Mouse (Mus musculus): ENCODE measurements around the gene Ctsh. TPM values are rescaled to one million over a fixed set of nuclear protein-coding genes. Genes with fewer than 3 reads are reported as not detected.

The Ctsh gene
- polyA plus RNA-seq (2011; ENCODE audit: insufficient read depth, insufficient read length, low read depth, missing spikeins), result 3.1 and 4.9 TPM in 2 replicates

- H3K4me1 ChIP-seq (ENCODE audit: control insufficient read depth, insufficient read depth, low read length), result no peaks in the 10 kb centered on the region
- H3K27ac ChIP-seq (ENCODE audit: insufficient read depth, low read length), result no peak within 1 kb of the TSS
- peak within 1 kb of the TSS; percentile 65 for H3K9ac ChIP-seq (ENCODE audit: low read depth, poor library complexity, severe bottlenecking)
- TF ChIP-seq CTCF (IDR thresholded peaks at IDR 0.05; ENCODE audit: low read depth, low read length) (no peak), EP300 (IDR thresholded peaks at IDR 0.05; ENCODE audit: insufficient read depth, low read depth, low read length) (no peak), POLR2A (IDR thresholded peaks at IDR 0.05; ENCODE audit: insufficient read depth, low read length) (no peak)
- no peaks in the 10 kb centered on the region for H3K9me3 ChIP-seq (replicated peaks; ENCODE audit: control insufficient read depth, insufficient read depth, low read length, poor library complexity, severe bottlenecking)
- H3K36me3 ChIP-seq (ENCODE audit: control insufficient read depth, insufficient read depth, low read length, poor library complexity, severe bottlenecking), result no peaks in the 10 kb centered on the region
- peak within 1 kb of the TSS; percentile 67 for H3K4me3 ChIP-seq (ENCODE audit: low read depth, low read length)
- H3K27me3 ChIP-seq (ENCODE audit: control insufficient read depth, insufficient read depth, low read length, poor library complexity, severe bottlenecking), result peaks cover 1% of the 10 kb centered on the region; the same call in 1 of the 2 replicates
Observed at GRCm38 (mm10) chr9:90053852-90054251, at the start of gene Ctsh. Ctsh (plus strand) TSS chr9:90054152.

GRCm38 (mm10) chr9:90006432-90006831 lies 47.5 kb upstream of the Ctsh start:
- Histone ChIP-seq H3K36me3 (ENCODE audit: control insufficient read depth, insufficient read depth, low read length, poor library complexity, severe bottlenecking) (no peaks in the 10 kb centered on the region), H3K9me3 (replicated peaks; ENCODE audit: control insufficient read depth, insufficient read depth, low read length, poor library complexity, severe bottlenecking) (no peaks in the 10 kb centered on the region), H3K4me3 (ENCODE audit: low read depth, low read length) (no peak overlapping the region), H3K9ac (ENCODE audit: low read depth, poor library complexity, severe bottlenecking) (no peak overlapping the region), H3K27ac (ENCODE audit: insufficient read depth, low read length) (no peak overlapping the region), H3K27me3 (ENCODE audit: control insufficient read depth, insufficient read depth, low read length, poor library complexity, severe bottlenecking) (no peaks in the 10 kb centered on the region), H3K4me1 (ENCODE audit: control insufficient read depth, insufficient read depth, low read length) (no peaks in the 10 kb centered on the region)
- TF ChIP-seq EP300 (IDR thresholded peaks at IDR 0.05; ENCODE audit: insufficient read depth, low read depth, low read length) (no peak), CTCF (IDR thresholded peaks at IDR 0.05; ENCODE audit: low read depth, low read length) (no peak), POLR2A (IDR thresholded peaks at IDR 0.05; ENCODE audit: insufficient read depth, low read length) (no peak)

GRCm38 (mm10) chr9:90007094-90007493 lies 46.9 kb upstream of the Ctsh start:
- H3K27ac ChIP-seq (ENCODE audit: insufficient read depth, low read length), result no peak overlapping the region
- no peak for TF ChIP-seq EP300 (IDR thresholded peaks at IDR 0.05; ENCODE audit: insufficient read depth, low read depth, low read length)
- TF ChIP-seq CTCF (IDR thresholded peaks at IDR 0.05; ENCODE audit: low read depth, low read length), result no peak
- TF ChIP-seq POLR2A (IDR thresholded peaks at IDR 0.05; ENCODE audit: insufficient read depth, low read length), result no peak
- no peaks in the 10 kb centered on the region for H3K9me3 ChIP-seq (replicated peaks; ENCODE audit: control insufficient read depth, insufficient read depth, low read length, poor library complexity, severe bottlenecking)
- H3K4me1 ChIP-seq (ENCODE audit: control insufficient read depth, insufficient read depth, low read length), result no peaks in the 10 kb centered on the region
- H3K9ac ChIP-seq (ENCODE audit: low read depth, poor library complexity, severe bottlenecking), result no peak overlapping the region
- H3K4me3 ChIP-seq (ENCODE audit: low read depth, low read length), result no peak overlapping the region
- H3K27me3 ChIP-seq (ENCODE audit: control insufficient read depth, insufficient read depth, low read length, poor library complexity, severe bottlenecking), result no peaks in the 10 kb centered on the region
- no peaks in the 10 kb centered on the region for H3K36me3 ChIP-seq (ENCODE audit: control insufficient read depth, insufficient read depth, low read length, poor library complexity, severe bottlenecking)

- no peaks in the 10 kb centered on the region for H3K4me1 ChIP-seq (ENCODE audit: control insufficient read depth, insufficient read depth, low read length)
- no peaks in the 10 kb centered on the region for H3K27me3 ChIP-seq (ENCODE audit: control insufficient read depth, insufficient read depth, low read length, poor library complexity, severe bottlenecking)
- H3K9ac ChIP-seq (ENCODE audit: low read depth, poor library complexity, severe bottlenecking), result no peak overlapping the region
- H3K4me3 ChIP-seq (ENCODE audit: low read depth, low read length), result no peak overlapping the region
- no peaks in the 10 kb centered on the region for H3K36me3 ChIP-seq (ENCODE audit: control insufficient read depth, insufficient read depth, low read length, poor library complexity, severe bottlenecking)
- H3K9me3 ChIP-seq (replicated peaks; ENCODE audit: control insufficient read depth, insufficient read depth, low read length, poor library complexity, severe bottlenecking), result no peaks in the 10 kb centered on the region
- TF ChIP-seq EP300 (IDR thresholded peaks at IDR 0.05; ENCODE audit: insufficient read depth, low read depth, low read length), result no peak
- TF ChIP-seq POLR2A (IDR thresholded peaks at IDR 0.05; ENCODE audit: insufficient read depth, low read length), result no peak
- TF ChIP-seq CTCF (IDR thresholded peaks at IDR 0.05; ENCODE audit: low read depth, low read length), result no peak
- no peak overlapping the region for H3K27ac ChIP-seq (ENCODE audit: insufficient read depth, low read length)
Observed at GRCm38 (mm10) chr9:90008138-90008537, 45.8 kb upstream of the Ctsh start.

- no peak for TF ChIP-seq CTCF (IDR thresholded peaks at IDR 0.05; ENCODE audit: low read depth, low read length)
- TF ChIP-seq POLR2A (IDR thresholded peaks at IDR 0.05; ENCODE audit: insufficient read depth, low read length), result no peak
- no peak for TF ChIP-seq EP300 (IDR thresholded peaks at IDR 0.05; ENCODE audit: insufficient read depth, low read depth, low read length)
- H3K27ac ChIP-seq (ENCODE audit: insufficient read depth, low read length), result no peak overlapping the region
- H3K4me1 ChIP-seq (ENCODE audit: control insufficient read depth, insufficient read depth, low read length), result no peaks in the 10 kb centered on the region
- H3K36me3 ChIP-seq (ENCODE audit: control insufficient read depth, insufficient read depth, low read length, poor library complexity, severe bottlenecking), result no peaks in the 10 kb centered on the region
- H3K4me3 ChIP-seq (ENCODE audit: low read depth, low read length), result no peak overlapping the region
- H3K27me3 ChIP-seq (ENCODE audit: control insufficient read depth, insufficient read depth, low read length, poor library complexity, severe bottlenecking), result no peaks in the 10 kb centered on the region
- H3K9me3 ChIP-seq (replicated peaks; ENCODE audit: control insufficient read depth, insufficient read depth, low read length, poor library complexity, severe bottlenecking), result no peaks in the 10 kb centered on the region
- H3K9ac ChIP-seq (ENCODE audit: low read depth, poor library complexity, severe bottlenecking), result no peak overlapping the region
Observed at GRCm38 (mm10) chr9:90011849-90012248, 42.1 kb upstream of the Ctsh start.

GRCm38 (mm10) chr9:90014649-90015048 lies 39.3 kb upstream of the Ctsh start:
- Histone ChIP-seq H3K27me3 (ENCODE audit: control insufficient read depth, insufficient read depth, low read length, poor library complexity, severe bottlenecking) (no peaks in the 10 kb centered on the region), H3K9ac (ENCODE audit: low read depth, poor library complexity, severe bottlenecking) (no peak overlapping the region), H3K36me3 (ENCODE audit: control insufficient read depth, insufficient read depth, low read length, poor library complexity, severe bottlenecking) (no peaks in the 10 kb centered on the region), H3K27ac (ENCODE audit: insufficient read depth, low read length) (no peak overlapping the region), H3K9me3 (replicated peaks; ENCODE audit: control insufficient read depth, insufficient read depth, low read length, poor library complexity, severe bottlenecking) (no peaks in the 10 kb centered on the region), H3K4me3 (ENCODE audit: low read depth, low read length) (no peak overlapping the region), H3K4me1 (ENCODE audit: control insufficient read depth, insufficient read depth, low read length) (no peaks in the 10 kb centered on the region)
- TF ChIP-seq CTCF (IDR thresholded peaks at IDR 0.05; ENCODE audit: low read depth, low read length), result no peak
- TF ChIP-seq POLR2A (IDR thresholded peaks at IDR 0.05; ENCODE audit: insufficient read depth, low read length), result no peak
- no peak for TF ChIP-seq EP300 (IDR thresholded peaks at IDR 0.05; ENCODE audit: insufficient read depth, low read depth, low read length)

All from ES-Bruce4 (cell line).